Mouse (Mus musculus): ENCODE results near the gene Gpat3. TPM values are rescaled to one million over a fixed set of nuclear protein-coding genes. Genes with fewer than 3 reads are reported as not detected.

Gpat3 gene
- polyA plus RNA-seq, 1 experiment from 2014 or later: 1.6 TPM

DNA sequence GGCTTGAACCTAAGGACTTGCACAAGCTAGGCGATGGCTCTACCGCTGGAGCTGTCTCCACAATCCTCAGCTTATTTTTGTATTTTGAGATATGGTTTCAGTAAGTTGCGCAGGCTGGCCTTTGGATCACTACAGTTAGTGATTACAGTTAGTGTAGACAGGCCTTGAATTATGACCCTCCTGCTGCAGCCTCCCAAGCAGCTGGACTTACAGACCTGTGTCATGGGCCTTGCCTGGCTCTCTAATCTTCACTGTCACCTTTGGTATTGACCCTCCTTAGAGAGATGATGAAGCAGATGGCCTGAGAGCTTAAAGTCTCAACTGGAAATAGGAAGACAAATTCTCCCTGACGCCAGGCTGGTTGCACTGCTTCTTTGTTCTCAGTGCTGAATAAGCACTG lies 8.4 kb downstream of the Gpat3 start:
- no peaks in the 10 kb centered on the region for H3K36me3 ChIP-seq (ENCODE audit: insufficient read depth, low read length)
- no peak overlapping the region for H3K4me3 ChIP-seq (replicated peaks; ENCODE audit: low read depth, low read length)
- no peaks in the 10 kb centered on the region for H3K4me1 ChIP-seq (replicated peaks; ENCODE audit: insufficient read depth, low read length)
- H3K4me2 ChIP-seq (ENCODE audit: low read length): no peak overlapping the region
- no peak for TF ChIP-seq CTCF (IDR thresholded peaks at IDR 0.05; ENCODE audit: low read depth)
- no peak overlapping the region for H3K9ac ChIP-seq (ENCODE audit: low read depth, low read length)
- ATAC-seq (replicated peaks; ENCODE audit: low FRiP score, low read depth) (no peak), DNase-seq (ENCODE audit: low spot score) (no peak)
- H3K27me3 ChIP-seq (ENCODE audit: insufficient read depth, low read length): no peaks in the 10 kb centered on the region
- H3K9me3 ChIP-seq (replicated peaks; ENCODE audit: low read length): no peaks in the 10 kb centered on the region
- WGBS: 71% methylated on average over 4 of the region's 4 CpGs
- no peak overlapping the region for H3K27ac ChIP-seq

DNA sequence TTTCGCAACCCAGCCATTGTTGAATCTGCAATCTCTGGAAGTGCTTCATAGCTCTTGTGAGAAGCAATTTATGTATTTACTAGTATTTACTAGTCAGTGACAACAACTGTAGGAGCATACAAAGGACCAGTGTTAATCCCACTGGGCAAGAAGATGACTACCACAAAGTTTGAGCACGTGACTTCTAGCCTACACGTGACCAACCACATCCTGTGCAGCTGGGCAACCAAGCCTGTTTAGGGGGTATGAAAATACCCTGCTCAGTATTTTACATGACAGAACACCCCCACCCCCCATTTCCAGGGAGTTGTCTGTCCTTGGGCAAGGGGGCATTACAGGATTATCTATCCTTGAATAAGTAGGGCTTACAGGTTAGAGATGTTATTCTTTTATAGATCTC lies 11.0 kb downstream of the Gpat3 start:
- no peak overlapping the region for H3K4me2 ChIP-seq (ENCODE audit: low read length)
- 87% methylated on average over 3 of the region's 3 CpGs for WGBS
- H3K27me3 ChIP-seq (ENCODE audit: insufficient read depth, low read length): no peaks in the 10 kb centered on the region
- H3K27ac ChIP-seq: no peak overlapping the region
- H3K9me3 ChIP-seq (replicated peaks; ENCODE audit: low read length): no peaks in the 10 kb centered on the region
- TF ChIP-seq CTCF (IDR thresholded peaks at IDR 0.05; ENCODE audit: low read depth): no peak
- no peak overlapping the region for H3K9ac ChIP-seq (ENCODE audit: low read depth, low read length)
- H3K4me1 ChIP-seq (replicated peaks; ENCODE audit: insufficient read depth, low read length): no peaks in the 10 kb centered on the region
- no peak overlapping the region for H3K4me3 ChIP-seq (replicated peaks; ENCODE audit: low read depth, low read length)
- no peak for ATAC-seq (replicated peaks; ENCODE audit: low FRiP score, low read depth)
- no peaks in the 10 kb centered on the region for H3K36me3 ChIP-seq (ENCODE audit: insufficient read depth, low read length)
- DNase-seq (ENCODE audit: low spot score): no peak

DNA sequence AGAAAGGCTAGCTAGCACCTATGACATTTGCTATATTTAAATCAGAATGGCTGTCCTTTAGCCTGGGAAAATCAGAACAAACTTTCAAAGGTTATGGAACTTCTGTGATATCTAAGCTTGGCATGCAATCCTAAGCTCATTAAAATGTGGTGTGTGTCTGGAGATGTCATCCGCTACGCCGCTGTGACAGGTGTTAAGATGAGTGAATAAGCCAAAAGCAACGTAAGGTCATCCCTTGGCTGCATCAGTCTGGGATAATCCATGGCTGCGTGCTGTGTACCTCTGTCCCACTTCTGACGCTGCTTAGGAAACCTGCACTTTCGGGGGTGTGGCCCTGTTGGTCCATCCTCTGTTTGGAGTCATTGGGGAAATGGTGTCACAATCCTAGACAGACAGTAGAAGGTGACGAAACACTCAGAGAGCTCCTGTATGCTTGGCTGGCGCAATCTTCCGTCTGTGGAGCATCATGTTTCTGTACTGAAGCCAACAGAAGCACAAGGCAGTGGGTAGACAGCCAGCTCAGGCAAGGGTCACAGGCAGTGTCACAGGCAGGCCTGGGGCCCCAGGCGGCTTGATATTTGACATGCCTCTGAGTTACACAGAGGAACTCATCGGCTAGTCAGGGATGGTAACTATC lies 15.0 kb downstream of the Gpat3 start:
- no peak overlapping the region for H3K4me3 ChIP-seq (replicated peaks; ENCODE audit: low read depth, low read length)
- no peaks in the 10 kb centered on the region for H3K4me1 ChIP-seq (replicated peaks; ENCODE audit: insufficient read depth, low read length)
- ATAC-seq (replicated peaks; ENCODE audit: low FRiP score, low read depth) (no peak), DNase-seq (ENCODE audit: low spot score) (peak; percentile 29)
- no peaks in the 10 kb centered on the region for H3K36me3 ChIP-seq (ENCODE audit: insufficient read depth, low read length)
- no peak for TF ChIP-seq CTCF (IDR thresholded peaks at IDR 0.05; ENCODE audit: low read depth)
- H3K27me3 ChIP-seq (ENCODE audit: insufficient read depth, low read length): no peaks in the 10 kb centered on the region
- no peak overlapping the region for H3K4me2 ChIP-seq (ENCODE audit: low read length)
- H3K9ac ChIP-seq (ENCODE audit: low read depth, low read length): no peak overlapping the region
- no peaks in the 10 kb centered on the region for H3K9me3 ChIP-seq (replicated peaks; ENCODE audit: low read length)
- no peak overlapping the region for H3K27ac ChIP-seq
- WGBS: 51% methylated on average over 12 of the region's 12 CpGs

DNA sequence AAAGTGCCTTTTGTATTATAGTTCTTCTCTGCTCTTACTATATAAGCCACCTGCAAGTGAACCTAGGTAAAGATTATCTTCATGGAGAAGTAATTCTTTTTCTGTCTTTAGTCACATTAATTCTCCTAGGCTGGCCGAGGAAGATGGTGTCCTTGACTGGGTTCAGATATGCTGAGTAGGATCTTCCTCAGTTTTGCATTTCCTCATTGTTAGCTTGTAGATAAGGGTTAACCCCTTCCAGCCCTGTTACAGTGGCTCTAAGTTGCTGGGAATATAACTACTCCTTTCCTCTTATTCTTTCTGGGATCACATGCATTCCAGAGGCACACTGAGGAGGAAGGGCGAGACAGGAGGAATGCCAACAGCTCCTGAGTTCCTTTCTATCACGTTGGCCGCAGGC lies 15.6 kb downstream of the Gpat3 start:
- Histone ChIP-seq H3K4me1 (replicated peaks; ENCODE audit: insufficient read depth, low read length) (no peaks in the 10 kb centered on the region), H3K27me3 (ENCODE audit: insufficient read depth, low read length) (no peaks in the 10 kb centered on the region), H3K4me2 (ENCODE audit: low read length) (no peak overlapping the region), H3K9me3 (replicated peaks; ENCODE audit: low read length) (no peaks in the 10 kb centered on the region), H3K4me3 (replicated peaks; ENCODE audit: low read depth, low read length) (no peak overlapping the region), H3K9ac (ENCODE audit: low read depth, low read length) (no peak overlapping the region), H3K36me3 (ENCODE audit: insufficient read depth, low read length) (no peaks in the 10 kb centered on the region), H3K27ac (no peak overlapping the region)
- DNase-seq (ENCODE audit: low spot score) (no peak), ATAC-seq (replicated peaks; ENCODE audit: low FRiP score, low read depth) (no peak)
- TF ChIP-seq CTCF (IDR thresholded peaks at IDR 0.05; ENCODE audit: low read depth): no peak
- 52% methylated on average over 4 of the region's 4 CpGs for WGBS

DNA sequence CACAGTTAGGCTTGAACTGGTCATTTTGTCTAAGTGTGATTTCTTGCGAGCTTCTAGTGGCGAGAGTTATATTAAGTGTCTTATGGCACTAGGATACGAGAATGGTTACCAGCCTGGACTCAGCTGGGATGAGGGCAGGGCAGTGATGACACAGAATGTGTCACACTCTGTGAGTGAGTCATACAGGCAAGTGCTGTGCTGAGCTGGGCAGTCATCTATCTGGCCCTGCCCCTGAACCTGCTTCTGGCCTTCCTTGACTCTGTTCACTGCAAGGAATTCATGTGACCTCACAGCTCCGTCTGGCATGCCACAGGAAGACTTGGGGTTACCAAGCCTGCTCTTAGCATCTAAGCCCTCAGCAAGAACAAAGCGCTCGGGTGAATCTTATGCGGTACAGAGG lies 16.3 kb downstream of the Gpat3 start:
- ATAC-seq (replicated peaks; ENCODE audit: low FRiP score, low read depth) (no peak), DNase-seq (ENCODE audit: low spot score) (no peak)
- no peak overlapping the region for H3K4me3 ChIP-seq (replicated peaks; ENCODE audit: low read depth, low read length)
- H3K9ac ChIP-seq (ENCODE audit: low read depth, low read length): no peak overlapping the region
- H3K9me3 ChIP-seq (replicated peaks; ENCODE audit: low read length): no peaks in the 10 kb centered on the region
- no peaks in the 10 kb centered on the region for H3K4me1 ChIP-seq (replicated peaks; ENCODE audit: insufficient read depth, low read length)
- H3K4me2 ChIP-seq (ENCODE audit: low read length): no peak overlapping the region
- no peak overlapping the region for H3K27ac ChIP-seq
- no peak for TF ChIP-seq CTCF (IDR thresholded peaks at IDR 0.05; ENCODE audit: low read depth)
- 85% methylated on average over 7 of the region's 7 CpGs for WGBS
- H3K36me3 ChIP-seq (ENCODE audit: insufficient read depth, low read length): no peaks in the 10 kb centered on the region
- no peaks in the 10 kb centered on the region for H3K27me3 ChIP-seq (ENCODE audit: insufficient read depth, low read length)

DNA sequence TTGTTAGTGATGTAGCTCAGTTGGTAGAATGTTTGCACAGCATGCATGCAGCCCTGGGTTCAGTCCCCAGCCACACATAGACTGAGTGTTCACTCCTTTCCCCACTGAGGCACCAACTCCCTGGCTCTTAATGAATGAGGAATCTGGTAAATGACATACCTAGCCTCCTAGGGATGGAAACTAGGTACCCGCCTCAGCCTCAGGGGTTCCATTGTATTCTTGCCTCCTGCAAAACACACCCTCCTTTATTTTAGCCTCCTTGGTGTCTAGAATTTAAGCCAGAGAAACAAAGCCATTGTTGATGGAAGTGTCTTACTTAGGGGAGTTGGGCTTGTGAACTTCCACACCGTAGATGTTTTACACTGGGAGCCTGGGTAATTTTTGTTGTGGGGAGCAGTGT lies 17.6 kb downstream of the Gpat3 start:
- Histone ChIP-seq H3K27me3 (ENCODE audit: insufficient read depth, low read length) (no peaks in the 10 kb centered on the region), H3K36me3 (ENCODE audit: insufficient read depth, low read length) (no peaks in the 10 kb centered on the region), H3K4me1 (replicated peaks; ENCODE audit: insufficient read depth, low read length) (no peaks in the 10 kb centered on the region), H3K9ac (ENCODE audit: low read depth, low read length) (no peak overlapping the region), H3K9me3 (replicated peaks; ENCODE audit: low read length) (no peaks in the 10 kb centered on the region), H3K27ac (no peak overlapping the region), H3K4me2 (ENCODE audit: low read length) (no peak overlapping the region), H3K4me3 (replicated peaks; ENCODE audit: low read depth, low read length) (no peak overlapping the region)
- 89% methylated on average over 2 of the region's 2 CpGs for WGBS
- ATAC-seq (replicated peaks; ENCODE audit: low FRiP score, low read depth): no peak
- TF ChIP-seq CTCF (IDR thresholded peaks at IDR 0.05; ENCODE audit: low read depth): no peak
- DNase-seq (ENCODE audit: low spot score): no peak

DNA sequence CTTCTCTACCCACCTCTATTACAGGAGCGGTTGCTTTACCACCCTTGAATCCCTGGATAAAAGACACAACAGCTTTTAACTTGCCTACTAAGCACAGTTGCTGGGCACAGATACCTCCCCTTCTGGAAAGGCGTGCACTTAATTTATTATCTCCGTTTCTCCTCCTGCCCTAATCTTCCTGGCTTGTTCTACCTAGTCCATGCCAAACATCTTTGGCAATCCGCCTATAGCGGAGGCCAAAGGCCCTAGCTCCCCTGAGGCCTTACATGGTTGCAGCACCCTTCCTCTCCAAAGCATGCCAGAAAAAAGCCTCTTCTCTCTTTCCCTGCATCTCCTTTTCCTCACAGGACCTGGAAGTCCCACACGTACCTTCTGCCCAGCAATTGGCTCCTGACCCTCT lies 18.9 kb downstream of the Gpat3 start:
- DNase-seq (ENCODE audit: low spot score) (no peak), ATAC-seq (replicated peaks; ENCODE audit: low FRiP score, low read depth) (no peak)
- Histone ChIP-seq H3K36me3 (ENCODE audit: insufficient read depth, low read length) (no peaks in the 10 kb centered on the region), H3K9ac (ENCODE audit: low read depth, low read length) (no peak overlapping the region), H3K27ac (no peak overlapping the region), H3K4me3 (replicated peaks; ENCODE audit: low read depth, low read length) (no peak overlapping the region), H3K4me2 (ENCODE audit: low read length) (no peak overlapping the region), H3K27me3 (ENCODE audit: insufficient read depth, low read length) (no peaks in the 10 kb centered on the region), H3K9me3 (replicated peaks; ENCODE audit: low read length) (no peaks in the 10 kb centered on the region), H3K4me1 (replicated peaks; ENCODE audit: insufficient read depth, low read length) (no peaks in the 10 kb centered on the region)
- TF ChIP-seq CTCF (IDR thresholded peaks at IDR 0.05; ENCODE audit: low read depth): no peak
- WGBS: 80% methylated on average over 6 of the region's 6 CpGs
